Mouse (Mus musculus): ENCODE measurements around the gene Spg20.

- no peak for TF ChIP-seq CTCF (IDR thresholded peaks at IDR 0.05; ENCODE audit: insufficient read depth, low read depth, low read length)
- no peak for TF ChIP-seq POLR2A (IDR thresholded peaks at IDR 0.05; ENCODE audit: insufficient read depth, low read depth, low read length)
Observed at GRCm38 (mm10) chr3:55123064-55123463, 11.2 kb downstream of the Spg20 start.
